Mouse (Mus musculus): Measurements from ENCODE around the gene Prpf40b. TPM values are rescaled to one million over a fixed set of nuclear protein-coding genes. Genes with fewer than 3 reads are reported as not detected.

The Prpf40b gene
- polyA plus RNA-seq, 1 experiment from 2014 or later: 114 TPM

- peak; percentile 12 for ATAC-seq (ENCODE audit: low FRiP score, low read depth)
Measured at GRCm38 (mm10) chr15:99295484-99295981, 646 bp downstream of the Prpf40b start, which contains the start of gene Fam186b. Gene Fam186b (minus strand): TSS chr15:99295888.

GRCm38 (mm10) chr15:99296213-99296612 lies 1.3 kb downstream of the Prpf40b start:
- Histone ChIP-seq H3K27me3 (no peaks in the 10 kb centered on the region), H3K27ac (replicated peaks) (peak overlapping the region; percentile 94; the same call in 1 of the 2 replicates), H3K4me2 (peak overlapping the region; percentile 62), H3K9ac (peak overlapping the region; percentile 67), H3K4me3 (peak overlapping the region; percentile 75), H3K36me3 (no peaks in the 10 kb centered on the region), H3K4me1 (replicated peaks) (peaks cover 33% of the 10 kb centered on the region), H3K9me3 (no peaks in the 10 kb centered on the region)
- 42% methylated on average over 5 of the region's 5 CpGs for WGBS
- no peak for ATAC-seq (ENCODE audit: low FRiP score, low read depth)

More at GRCm38 (mm10) chr15:99295484-99295981, 646 bp downstream of the Prpf40b start, which contains the start of gene Fam186b:
- Histone ChIP-seq H3K27me3 (no peaks in the 10 kb centered on the region), H3K9ac (peak within 1 kb of the TSS; percentile 67), H3K4me2 (peak within 1 kb of the TSS; percentile 62), H3K27ac (replicated peaks) (peak within 1 kb of the TSS; percentile 94), H3K9me3 (no peaks in the 10 kb centered on the region), H3K4me3 (peak within 1 kb of the TSS; percentile 75), H3K4me1 (replicated peaks) (peaks cover 33% of the 10 kb centered on the region), H3K36me3 (no peaks in the 10 kb centered on the region)
- WGBS: 1% methylated on average over 11 of the region's 17 CpGs

GRCm38 (mm10) chr15:99307476-99307875 lies 12.6 kb downstream of the Prpf40b start:
- no peak overlapping the region for H3K9ac ChIP-seq
- H3K36me3 ChIP-seq: peaks cover 82% of the 10 kb centered on the region
- 89% methylated on average over 9 of the region's 9 CpGs for WGBS
- H3K27ac ChIP-seq (replicated peaks): no peak overlapping the region
- H3K4me2 ChIP-seq: no peak overlapping the region
- no peaks in the 10 kb centered on the region for H3K9me3 ChIP-seq
- H3K4me3 ChIP-seq: no peak overlapping the region
- ATAC-seq (ENCODE audit: low FRiP score, low read depth): no peak
- H3K4me1 ChIP-seq (replicated peaks): no peaks in the 10 kb centered on the region
- H3K27me3 ChIP-seq: no peaks in the 10 kb centered on the region

GRCm38 (mm10) chr15:99309549-99309948 lies 14.7 kb downstream of the Prpf40b start:
- Histone ChIP-seq H3K9me3 (no peaks in the 10 kb centered on the region), H3K4me1 (replicated peaks) (no peaks in the 10 kb centered on the region), H3K9ac (no peak overlapping the region), H3K27me3 (no peaks in the 10 kb centered on the region), H3K36me3 (peaks cover 90% of the 10 kb centered on the region), H3K4me2 (no peak overlapping the region), H3K4me3 (no peak overlapping the region), H3K27ac (replicated peaks) (no peak overlapping the region)
- WGBS: 95% methylated on average over 9 of the region's 9 CpGs
- no peak for ATAC-seq (ENCODE audit: low FRiP score, low read depth)

- Histone ChIP-seq H3K27me3 (no peaks in the 10 kb centered on the region), H3K27ac (replicated peaks) (no peak overlapping the region), H3K9ac (no peak overlapping the region), H3K9me3 (no peaks in the 10 kb centered on the region), H3K4me3 (no peak overlapping the region), H3K36me3 (peaks cover 90% of the 10 kb centered on the region), H3K4me2 (no peak overlapping the region), H3K4me1 (replicated peaks) (no peaks in the 10 kb centered on the region)
- no peak for ATAC-seq (ENCODE audit: low FRiP score, low read depth)
- 94% methylated on average over 5 of the region's 5 CpGs for WGBS
Measured at GRCm38 (mm10) chr15:99310617-99311016, 15.7 kb downstream of the Prpf40b start.

GRCm38 (mm10) chr15:99314891-99315290 lies 20.0 kb downstream of the Prpf40b start:
- no peaks in the 10 kb centered on the region; the same call in 1 of the 2 replicates for H3K4me1 ChIP-seq (replicated peaks)
- 94% methylated on average over 16 of the region's 16 CpGs for WGBS
- no peak overlapping the region for H3K27ac ChIP-seq (replicated peaks)
- ATAC-seq (ENCODE audit: low FRiP score, low read depth): no peak
- no peak overlapping the region for H3K9ac ChIP-seq
- H3K27me3 ChIP-seq: no peaks in the 10 kb centered on the region
- no peak overlapping the region for H3K4me2 ChIP-seq
- peaks cover 74% of the 10 kb centered on the region for H3K36me3 ChIP-seq
- no peak overlapping the region for H3K4me3 ChIP-seq
- no peaks in the 10 kb centered on the region for H3K9me3 ChIP-seq

- Histone ChIP-seq H3K27ac (replicated peaks) (peak overlapping the region; percentile 66), H3K9me3 (no peaks in the 10 kb centered on the region), H3K9ac (no peak overlapping the region), H3K4me2 (no peak overlapping the region), H3K4me3 (no peak overlapping the region), H3K27me3 (no peaks in the 10 kb centered on the region), H3K36me3 (peaks cover 62% of the 10 kb centered on the region), H3K4me1 (replicated peaks) (no peaks in the 10 kb centered on the region; the same call in 1 of the 2 replicates)
- WGBS: 80% methylated on average over 16 of the region's 16 CpGs
- peak; percentile 56 for ATAC-seq (ENCODE audit: low FRiP score, low read depth)
Measured at GRCm38 (mm10) chr15:99316314-99317266, 21.7 kb downstream of the Prpf40b start.

- peaks cover 60% of the 10 kb centered on the region for H3K36me3 ChIP-seq
- H3K27ac ChIP-seq (replicated peaks): peak overlapping the region; percentile 66
- 80% methylated on average over 2 of the region's 2 CpGs for WGBS
- H3K9me3 ChIP-seq: no peaks in the 10 kb centered on the region
- H3K27me3 ChIP-seq: no peaks in the 10 kb centered on the region
- no peak overlapping the region for H3K9ac ChIP-seq
- no peak for ATAC-seq (ENCODE audit: low FRiP score, low read depth)
- H3K4me3 ChIP-seq: no peak overlapping the region
- H3K4me2 ChIP-seq: no peak overlapping the region
- no peaks in the 10 kb centered on the region; the same call in 1 of the 2 replicates for H3K4me1 ChIP-seq (replicated peaks)
Measured at GRCm38 (mm10) chr15:99317267-99317651, 22.4 kb downstream of the Prpf40b start.

- ATAC-seq (ENCODE audit: low FRiP score, low read depth): no peak
- H3K36me3 ChIP-seq: peaks cover 61% of the 10 kb centered on the region
- H3K9ac ChIP-seq: no peak overlapping the region
- WGBS: 90% methylated on average over 6 of the region's 6 CpGs
- H3K4me2 ChIP-seq: no peak overlapping the region
- H3K27me3 ChIP-seq: no peaks in the 10 kb centered on the region
- no peak overlapping the region for H3K4me3 ChIP-seq
- H3K27ac ChIP-seq (replicated peaks): peak overlapping the region; percentile 66
- no peaks in the 10 kb centered on the region; the same call in 1 of the 2 replicates for H3K4me1 ChIP-seq (replicated peaks)
- H3K9me3 ChIP-seq: no peaks in the 10 kb centered on the region
Measured at GRCm38 (mm10) chr15:99318071-99318470, 23.2 kb downstream of the Prpf40b start.

GRCm38 (mm10) chr15:99318861-99319410 lies 24.0 kb downstream of the Prpf40b start:
- no peak overlapping the region for H3K27ac ChIP-seq (replicated peaks)
- no peak overlapping the region for H3K4me2 ChIP-seq
- H3K4me3 ChIP-seq: no peak overlapping the region
- 81% methylated on average over 14 of the region's 14 CpGs for WGBS
- no peak for ATAC-seq (ENCODE audit: low FRiP score, low read depth)
- H3K9me3 ChIP-seq: no peaks in the 10 kb centered on the region
- no peaks in the 10 kb centered on the region for H3K27me3 ChIP-seq
- H3K9ac ChIP-seq: no peak overlapping the region
- H3K36me3 ChIP-seq: peaks cover 55% of the 10 kb centered on the region
- H3K4me1 ChIP-seq (replicated peaks): no peaks in the 10 kb centered on the region; the same call in 1 of the 2 replicates

GRCm38 (mm10) chr15:99319411-99319871 lies 24.6 kb downstream of the Prpf40b start:
- H3K27me3 ChIP-seq: no peaks in the 10 kb centered on the region
- WGBS: 74% methylated on average over 3 of the region's 3 CpGs
- no peak overlapping the region for H3K4me3 ChIP-seq
- H3K36me3 ChIP-seq: peaks cover 51% of the 10 kb centered on the region
- no peak overlapping the region for H3K4me2 ChIP-seq
- ATAC-seq (ENCODE audit: low FRiP score, low read depth): no peak
- H3K27ac ChIP-seq (replicated peaks): no peak overlapping the region; the same call in 1 of the 2 replicates
- H3K9me3 ChIP-seq: no peaks in the 10 kb centered on the region
- no peak overlapping the region for H3K9ac ChIP-seq
- H3K4me1 ChIP-seq (replicated peaks): no peaks in the 10 kb centered on the region; the same call in 1 of the 2 replicates
